Mouse (Mus musculus) lung, embryonic 16.5 days (tissue): ENCODE measurements around the gene Rcn1. TPM values are rescaled to one million over a fixed set of nuclear protein-coding genes. Genes with fewer than 3 reads are reported as not detected.

ENCODE experiments used
- ATAC-seq: fragments of 200-750 bp; cut with Nextera tagmentation; 2 replicates; pipeline ENCODE4 v1.8.0; 2017; ENCODE audit warnings: low read depth, mild to moderate bottlenecking, moderate library complexity
- H3K27ac ChIP-seq: fragments of 300-500 bp; sonication (generic); 2 replicates; pipeline ENCODE4 v1.5.1; 2014; ENCODE audit warnings: mild to moderate bottlenecking, control low read depth, low read length
- H3K27me3 ChIP-seq: fragments of 300-500 bp; sonication (generic); 2 replicates; pipeline ENCODE4 v1.6.1; 2014; ENCODE audit warnings: low read depth, low read length, mixed read lengths; ENCODE audit not compliant: control insufficient read depth, insufficient read depth
- H3K36me3 ChIP-seq: fragments of 300-500 bp; sonication (generic); 2 replicates; pipeline ENCODE4 v1.6.1; 2014; ENCODE audit warnings: low read length; ENCODE audit not compliant: control insufficient read depth, insufficient read depth
- H3K4me1 ChIP-seq: fragments of 300-500 bp; sonication (generic); replicated peaks from 2 replicates; pipeline ENCODE4 v1.6.1; 2014; ENCODE audit warnings: low read length, mixed read lengths; ENCODE audit not compliant: control insufficient read depth, insufficient read depth
- H3K4me2 ChIP-seq: fragments of 300-500 bp; sonication (generic); 2 replicates; pipeline ENCODE4 v1.6.1; 2014; ENCODE audit warnings: low read depth, low read length, control low read depth
- H3K4me3 ChIP-seq: fragments of 300-500 bp; sonication (generic); 2 replicates; pipeline ENCODE4 v1.5.1; 2014; ENCODE audit warnings: mild to moderate bottlenecking, low read length, control low read depth
- H3K9ac ChIP-seq: fragments of 300-500 bp; sonication (generic); 2 replicates; pipeline ENCODE4 v1.6.1; 2014; ENCODE audit warnings: low read length, control low read depth
- H3K9me3 ChIP-seq: fragments of 300-500 bp; sonication (generic); 2 replicates; pipeline ENCODE4 v1.6.1; 2016; ENCODE audit warnings: low read length; ENCODE audit not compliant: control insufficient read depth
- WGBS: fragments of 180-500 bp; shearing (Covaris S2); extraction: QIAGEN DNeasy Blood & Tissue Kit; methylation state at CpG from one replicate; pipeline ENCODE4 v1.1.7; 2014; 5-methylcytosine and 5-hydroxymethylcytosine counted together
- polyA plus RNA-seq: library from polyadenylated mRNA; unstranded; fragments of >200 nt; fragmentation: Nextera tagmentation; extraction: Ambion mirVana; gene quantifications from 2 replicates; pipeline ENCODE4 v1.2.1, GENCODE M21; 2015

Rcn1 gene
- polyA plus RNA-seq, 1 experiment from 2014 or later = 134 TPM

DNA sequence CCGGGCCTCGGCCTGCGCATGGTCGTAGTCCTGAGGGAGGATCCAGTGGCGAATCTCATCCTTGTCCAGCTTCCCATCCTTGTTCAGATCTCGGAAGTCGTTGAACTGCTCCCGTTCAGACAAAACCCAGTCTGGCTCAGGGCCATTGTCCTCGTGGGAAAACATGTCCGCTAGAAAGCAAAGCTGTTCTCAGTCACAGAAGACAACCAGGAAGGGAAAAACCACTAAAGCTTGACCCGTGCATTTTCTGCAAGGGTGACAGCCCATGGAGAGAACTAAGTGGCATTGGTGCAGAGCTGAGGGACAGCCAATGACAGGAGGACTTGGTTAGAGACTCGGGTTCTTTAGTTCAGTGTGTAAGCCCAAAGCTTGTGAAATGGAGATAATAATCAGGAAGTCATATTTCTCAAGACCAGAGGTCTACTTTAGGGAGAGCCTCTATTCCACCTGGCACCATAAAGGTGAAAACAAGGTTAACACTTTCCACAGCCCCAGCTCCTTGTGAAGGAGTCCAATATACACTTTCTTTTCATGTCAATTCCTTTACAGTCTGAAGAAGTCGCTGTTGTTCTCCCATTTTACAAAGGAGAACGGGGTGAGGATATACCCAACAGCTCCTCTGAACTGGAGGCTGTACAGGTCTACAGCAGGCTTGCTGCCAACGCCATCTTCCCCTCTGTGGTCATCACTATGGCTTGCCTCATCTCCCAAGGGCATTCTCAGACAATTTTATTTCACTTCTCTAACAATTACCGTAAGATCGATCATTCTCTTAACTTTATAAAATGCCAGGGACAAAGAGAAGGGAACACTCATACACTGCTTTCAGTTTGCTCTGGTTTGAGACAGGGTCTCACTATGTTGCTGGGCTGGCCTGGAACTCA lies 9.9 kb downstream of the Rcn1 start:
- ATAC-seq = no peak
- Histone ChIP-seq H3K4me3 (no peak overlapping the region), H3K4me1 (no peaks in the 10 kb centered on the region), H3K9ac (no peak overlapping the region), H3K36me3 (peaks cover 32% of the 10 kb centered on the region), H3K27me3 (no peaks in the 10 kb centered on the region), H3K27ac (no peak overlapping the region), H3K4me2 (no peak overlapping the region), H3K9me3 (no peaks in the 10 kb centered on the region)
- WGBS = 87% methylated on average over 17 of the region's 17 CpGs

DNA sequence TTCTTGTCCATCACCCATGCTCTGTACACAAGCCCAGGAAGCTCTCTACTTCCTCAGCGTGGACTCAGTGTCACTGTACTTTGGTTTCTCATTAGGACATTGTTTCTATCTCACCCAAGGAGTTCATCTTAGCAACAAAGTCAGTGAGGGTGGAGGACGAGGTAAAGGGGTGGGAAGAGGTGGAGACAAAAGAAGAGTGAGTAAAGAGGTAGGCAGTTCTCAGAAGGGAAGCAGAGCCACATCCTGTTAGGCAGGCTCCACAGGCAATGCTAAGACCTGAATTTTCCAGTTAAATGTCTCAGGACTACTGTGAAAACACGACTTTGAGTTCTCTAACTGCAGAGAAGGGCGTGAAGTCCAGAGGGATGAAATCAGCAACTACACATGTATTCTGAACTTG lies 12.7 kb downstream of the Rcn1 start:
- ATAC-seq = no peak
- H3K36me3 ChIP-seq = peaks cover 27% of the 10 kb centered on the region

DNA sequence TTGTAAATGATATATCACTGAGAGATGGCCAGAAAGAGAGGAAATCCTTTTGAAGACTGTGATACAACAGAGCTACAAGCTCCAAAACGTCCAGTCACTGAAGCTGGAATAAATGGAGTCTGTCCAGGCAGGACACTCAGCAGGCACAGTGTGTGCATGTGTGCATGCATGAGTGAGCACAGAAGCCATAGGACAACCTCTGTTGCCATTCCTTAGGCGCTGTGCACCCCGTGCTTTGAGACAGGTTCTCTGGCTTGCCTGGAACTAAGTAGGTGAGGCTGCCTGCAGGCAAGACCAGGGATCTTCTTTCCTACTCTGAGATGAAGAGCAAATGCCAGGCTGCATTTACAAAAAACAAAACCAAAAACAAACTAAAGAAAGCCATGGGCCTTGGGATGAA lies 14.1 kb downstream of the Rcn1 start:
- Histone ChIP-seq H3K36me3 (peaks cover 27% of the 10 kb centered on the region), H3K4me2 (no peak overlapping the region), H3K9me3 (no peaks in the 10 kb centered on the region), H3K27ac (no peak overlapping the region), H3K4me3 (no peak overlapping the region), H3K4me1 (no peaks in the 10 kb centered on the region), H3K27me3 (no peaks in the 10 kb centered on the region), H3K9ac (no peak overlapping the region)
- no peak for ATAC-seq
- 65% methylated on average over 3 of the region's 3 CpGs for WGBS

More for the DNA sequence above, 12.7 kb downstream of the Rcn1 start:
- Histone ChIP-seq H3K9ac (no peak overlapping the region), H3K4me3 (no peak overlapping the region), H3K4me1 (no peaks in the 10 kb centered on the region), H3K4me2 (no peak overlapping the region), H3K27ac (no peak overlapping the region), H3K9me3 (no peaks in the 10 kb centered on the region), H3K27me3 (no peaks in the 10 kb centered on the region)
- WGBS = 80% methylated on average over 4 of the region's 4 CpGs

DNA sequence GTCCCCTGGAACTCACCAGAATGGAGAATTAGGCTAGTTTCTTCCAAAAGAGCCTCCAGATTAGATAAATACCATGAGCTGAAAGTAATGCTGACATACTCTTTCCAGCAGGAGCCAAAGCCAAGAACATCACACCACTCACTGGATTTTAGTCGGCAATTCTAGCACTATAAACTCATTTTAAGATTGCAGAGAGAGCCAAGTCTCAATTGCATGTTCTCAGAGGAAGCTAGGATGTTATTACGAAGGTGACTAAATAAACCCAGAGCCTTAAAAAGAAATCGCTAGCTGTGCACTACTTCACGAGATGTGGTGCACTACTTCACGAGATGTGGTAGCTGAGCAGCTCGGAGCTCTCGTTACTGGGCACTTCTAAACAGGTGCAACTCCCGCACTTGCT lies 16.1 kb downstream of the Rcn1 start:
- Histone ChIP-seq H3K4me2 (no peak overlapping the region), H3K27ac (no peak overlapping the region), H3K27me3 (no peaks in the 10 kb centered on the region), H3K36me3 (peaks cover 20% of the 10 kb centered on the region), H3K9ac (no peak overlapping the region), H3K9me3 (no peaks in the 10 kb centered on the region), H3K4me1 (no peaks in the 10 kb centered on the region), H3K4me3 (no peak overlapping the region)
- ATAC-seq = no peak
- WGBS = 80% methylated on average over 8 of the region's 8 CpGs

DNA sequence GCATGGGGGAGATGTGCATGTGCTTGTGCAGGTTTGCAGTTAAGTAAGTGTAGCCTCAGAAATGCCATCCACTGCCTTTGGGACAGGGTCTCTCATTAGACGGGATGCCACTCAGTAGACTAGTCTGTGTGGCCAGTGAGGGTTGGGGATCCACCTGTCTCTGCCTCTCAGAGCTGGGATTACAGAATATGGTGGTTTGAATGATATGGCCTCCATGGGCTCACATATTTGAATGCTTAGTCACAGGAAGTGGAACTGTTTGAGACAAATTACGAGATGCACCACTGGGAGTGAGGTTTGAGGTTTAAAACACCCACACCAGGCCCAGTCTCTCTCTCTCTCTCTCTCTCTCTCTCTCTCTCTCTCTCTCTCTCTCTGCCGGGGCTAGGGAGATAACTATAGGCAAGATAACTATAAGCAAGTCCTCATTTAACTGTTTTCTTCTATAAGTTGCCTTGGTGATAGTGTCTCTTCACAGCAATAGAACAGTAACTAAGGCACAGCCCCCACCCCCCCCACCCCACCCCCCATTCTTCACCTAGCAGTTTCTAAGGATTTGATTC lies 18.3 kb downstream of the Rcn1 start:
- no peak overlapping the region for H3K4me2 ChIP-seq
- H3K9me3 ChIP-seq = no peaks in the 10 kb centered on the region
- no peaks in the 10 kb centered on the region for H3K27me3 ChIP-seq
- WGBS = 83% methylated on average over 3 of the region's 3 CpGs
- no peak overlapping the region for H3K27ac ChIP-seq
- no peak overlapping the region for H3K4me3 ChIP-seq
- ATAC-seq = no peak
- no peak overlapping the region for H3K9ac ChIP-seq
- no peaks in the 10 kb centered on the region for H3K4me1 ChIP-seq
- H3K36me3 ChIP-seq = peaks cover 8% of the 10 kb centered on the region; the same call in 1 of the 2 replicates

DNA sequence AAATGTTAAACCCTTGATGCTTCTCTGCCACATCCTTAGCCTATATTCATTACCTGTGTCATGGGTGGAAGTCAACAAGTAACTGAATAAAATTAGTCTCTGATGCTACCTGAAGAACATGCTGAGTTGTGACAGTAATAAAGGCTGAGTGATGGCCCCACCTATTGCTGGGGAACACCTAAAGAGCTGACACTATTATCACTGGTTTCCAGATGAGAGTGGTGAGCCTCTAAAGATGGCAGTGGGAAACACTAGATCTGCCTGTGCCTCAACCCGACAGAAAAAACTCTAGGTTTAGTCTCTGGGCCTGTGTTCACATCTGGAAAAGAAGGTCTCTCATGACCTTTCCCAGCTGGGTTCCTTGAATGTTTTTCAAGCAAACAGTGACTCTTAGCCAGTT lies 19.4 kb downstream of the Rcn1 start:
- Histone ChIP-seq H3K4me1 (no peaks in the 10 kb centered on the region), H3K9me3 (no peaks in the 10 kb centered on the region), H3K36me3 (0 out of 2 replicates have a peak, but pooled peaks cover 3% of the 10 kb centered on the region), H3K4me3 (no peak overlapping the region), H3K27me3 (no peaks in the 10 kb centered on the region), H3K9ac (no peak overlapping the region), H3K27ac (no peak overlapping the region), H3K4me2 (no peak overlapping the region)
- ATAC-seq = no peak
- 74% methylated on average over 1 of the region's 1 CpGs for WGBS

DNA sequence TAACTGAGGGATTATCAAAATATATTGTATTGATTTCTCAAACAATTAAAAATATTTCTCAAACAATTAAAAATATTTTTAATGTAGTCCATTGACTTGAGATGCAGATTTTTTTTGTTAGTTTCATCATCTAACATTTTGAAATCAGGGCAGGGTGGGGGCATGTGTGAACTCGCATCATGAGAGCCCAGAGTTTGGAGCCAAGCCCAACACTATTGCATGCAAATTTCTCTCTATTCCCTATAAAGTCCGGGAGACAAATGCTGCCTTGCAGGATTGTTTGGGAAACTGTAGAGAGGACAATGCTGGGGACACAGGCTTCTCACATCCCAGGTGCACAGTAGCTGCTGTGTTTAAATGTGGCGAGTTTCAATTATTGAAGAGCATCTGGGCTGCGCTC lies 23.4 kb downstream of the Rcn1 start:
- no peak overlapping the region for H3K9ac ChIP-seq
- H3K9me3 ChIP-seq = no peaks in the 10 kb centered on the region
- no peak overlapping the region for H3K4me2 ChIP-seq
- H3K27me3 ChIP-seq = peaks cover 1% of the 10 kb centered on the region; the same call in 1 of the 2 replicates
- H3K4me1 ChIP-seq = no peaks in the 10 kb centered on the region
- no peak overlapping the region for H3K27ac ChIP-seq
- WGBS = 70% methylated on average over 4 of the region's 4 CpGs
- no peaks in the 10 kb centered on the region for H3K36me3 ChIP-seq
- ATAC-seq = no peak
- H3K4me3 ChIP-seq = no peak overlapping the region

DNA sequence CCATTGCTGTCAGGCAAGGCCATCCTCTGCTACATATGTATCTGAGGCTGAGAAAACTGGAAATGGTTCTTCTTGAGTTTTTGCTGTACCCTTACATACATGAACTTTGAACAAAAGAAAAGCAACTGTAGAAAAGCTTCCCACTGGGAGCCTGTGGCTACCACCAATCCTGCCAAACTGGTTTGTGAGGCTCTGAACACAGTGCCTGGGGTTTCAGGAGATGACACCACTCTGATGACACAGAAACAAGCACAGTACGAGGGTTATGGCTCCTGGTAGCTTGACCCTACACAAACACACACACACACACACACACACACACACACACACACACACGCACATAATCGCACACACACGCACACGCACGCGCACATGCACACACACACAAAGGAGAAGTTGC lies 23.9 kb downstream of the Rcn1 start:
- WGBS = 83% methylated on average over 7 of the region's 7 CpGs
- no peak overlapping the region for H3K4me3 ChIP-seq
- H3K27me3 ChIP-seq = peaks cover 3% of the 10 kb centered on the region; the same call in 1 of the 2 replicates
- H3K4me1 ChIP-seq = no peaks in the 10 kb centered on the region
- no peak overlapping the region for H3K27ac ChIP-seq
- H3K9me3 ChIP-seq = no peaks in the 10 kb centered on the region
- ATAC-seq = no peak
- no peak overlapping the region for H3K4me2 ChIP-seq
- H3K36me3 ChIP-seq = no peaks in the 10 kb centered on the region
- no peak overlapping the region for H3K9ac ChIP-seq

DNA sequence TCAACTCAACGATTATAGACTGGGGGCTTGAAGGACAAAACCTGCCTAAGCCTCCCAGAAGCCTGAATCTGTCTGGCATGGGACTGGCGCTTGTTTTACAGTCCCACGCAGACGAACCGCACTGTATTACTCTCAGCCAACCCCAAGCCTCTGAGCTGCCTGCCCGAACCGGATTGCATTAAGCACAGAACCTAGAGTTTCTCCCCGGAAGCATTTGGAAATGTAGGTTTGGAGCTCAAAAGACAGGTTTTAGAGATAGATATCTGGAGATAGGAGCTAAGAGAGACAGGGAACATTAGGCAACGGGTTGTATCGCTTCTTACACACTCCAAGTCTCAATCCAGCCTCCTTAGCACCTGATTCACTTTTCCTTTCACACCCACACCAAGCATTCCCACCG lies 25.5 kb downstream of the Rcn1 start:
- no peaks in the 10 kb centered on the region for H3K4me1 ChIP-seq
- H3K4me2 ChIP-seq = no peak overlapping the region
- no peak overlapping the region for H3K27ac ChIP-seq
- H3K27me3 ChIP-seq = peaks cover 3% of the 10 kb centered on the region; the same call in 1 of the 2 replicates
- no peak for ATAC-seq
- no peaks in the 10 kb centered on the region for H3K36me3 ChIP-seq
- H3K4me3 ChIP-seq = no peak overlapping the region
- H3K9ac ChIP-seq = no peak overlapping the region
- no peaks in the 10 kb centered on the region for H3K9me3 ChIP-seq
- WGBS = 81% methylated on average over 11 of the region's 11 CpGs
